Mouse (Mus musculus) forebrain, embryonic 14.5 days (tissue): ENCODE measurements around the gene Tppp3. TPM values are rescaled to one million over a fixed set of nuclear protein-coding genes. Genes with fewer than 3 reads are reported as not detected.

Experiments used
- ATAC-seq: fragments of 200-750 bp; cut with Nextera tagmentation; 2 replicates; pipeline ENCODE4 v1.8.0; 2017; ENCODE audit warnings: mild to moderate bottlenecking, moderate library complexity
- DNase-seq: peaks from one replicate; pipeline ENCODE4 v3.0.0-alpha.2; 2015; ENCODE audit warnings: low spot score
- H3K27ac ChIP-seq: fragments of 300-500 bp; sonication (generic); 2 replicates; pipeline ENCODE4 v1.5.1; 2014; ENCODE audit warnings: low read depth, mild to moderate bottlenecking, control low read depth, low read length, moderate library complexity
- H3K27me3 ChIP-seq: fragments of 300-500 bp; sonication (generic); replicated peaks from 2 replicates; pipeline ENCODE4 v1.6.1; 2014; ENCODE audit warnings: low read length, control low read depth, mixed read lengths; ENCODE audit not compliant: control insufficient read depth, insufficient read depth
- H3K36me3 ChIP-seq: fragments of 300-500 bp; sonication (generic); 2 replicates; pipeline ENCODE4 v1.6.1; 2014; ENCODE audit warnings: low read length, control low read depth; ENCODE audit not compliant: control insufficient read depth, insufficient read depth
- H3K4me1 ChIP-seq: fragments of 300-500 bp; sonication (generic); 2 replicates; pipeline ENCODE4 v1.6.1; 2014; ENCODE audit warnings: antibody characterized with exemption, low read length, control low read depth; ENCODE audit not compliant: control insufficient read depth, insufficient read depth
- H3K4me2 ChIP-seq: fragments of 300-500 bp; sonication (generic); 2 replicates; pipeline ENCODE4 v1.6.1; 2014; ENCODE audit warnings: mild to moderate bottlenecking, control low read depth, low read length
- H3K4me3 ChIP-seq: fragments of 300-500 bp; sonication (generic); 2 replicates; pipeline ENCODE4 v1.5.1; 2014; ENCODE audit warnings: low read depth, low read length, control low read depth
- H3K9ac ChIP-seq: fragments of 300-500 bp; sonication (generic); 2 replicates; pipeline ENCODE4 v1.6.1; 2014; ENCODE audit warnings: mild to moderate bottlenecking, low read length, control low read depth, moderate library complexity
- H3K9me3 ChIP-seq: fragments of 300-500 bp; sonication (generic); replicated peaks from 2 replicates; pipeline ENCODE4 v1.6.1; 2016; ENCODE audit warnings: low read length, control low read depth, mixed read lengths; ENCODE audit not compliant: control insufficient read depth
- WGBS: fragments of 180-500 bp; shearing (Covaris S2); extraction: QIAGEN DNeasy Blood & Tissue Kit; methylation state at CpG from one replicate; pipeline ENCODE4 v1.1.7; 2014; 5-methylcytosine and 5-hydroxymethylcytosine counted together
- polyA plus RNA-seq: library from polyadenylated mRNA; unstranded; fragments of >200 nt; fragmentation: Nextera tagmentation; extraction: Ambion mirVana; gene quantifications from 2 replicates; pipeline ENCODE4 v1.2.1, GENCODE M21; 2014

Tppp3 gene
- polyA plus RNA-seq, 1 experiment from 2014 or later, result 49.2 TPM

GRCm38 (mm10) chr8:105494566-105494965 lies 23.2 kb upstream of the Tppp3 start:
- no peaks in the 10 kb centered on the region for H3K36me3 ChIP-seq
- no peak overlapping the region for H3K27ac ChIP-seq
- DNase-seq, result no peak
- no peak for ATAC-seq
- H3K9ac ChIP-seq, result no peak overlapping the region
- no peaks in the 10 kb centered on the region for H3K27me3 ChIP-seq
- 84% methylated on average over 3 of the region's 3 CpGs for WGBS
- no peaks in the 10 kb centered on the region for H3K9me3 ChIP-seq
- H3K4me2 ChIP-seq, result no peak overlapping the region
- no peak overlapping the region for H3K4me3 ChIP-seq
- peaks cover 4% of the 10 kb centered on the region; the same call in 1 of the 2 replicates for H3K4me1 ChIP-seq

DNA sequence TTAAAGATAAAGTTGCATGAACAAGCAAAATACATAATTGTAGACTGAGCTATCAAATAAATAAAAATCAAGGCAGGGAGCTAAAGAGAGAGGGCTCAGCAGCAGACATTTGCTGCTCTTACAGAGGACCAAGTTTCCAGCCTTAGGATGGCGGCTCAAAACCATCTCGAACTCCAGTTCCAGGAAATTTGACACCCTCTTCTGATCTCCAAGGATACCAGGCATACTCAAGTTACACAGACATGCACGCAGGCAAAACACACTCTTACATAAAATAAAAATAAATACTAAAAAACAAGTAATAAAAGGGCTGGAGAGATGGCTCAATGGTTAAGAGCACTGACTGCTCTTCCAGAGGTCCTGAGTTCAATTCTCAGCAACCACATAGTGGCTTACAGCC lies 22.2 kb upstream of the Tppp3 start:
- H3K9me3 ChIP-seq, result no peaks in the 10 kb centered on the region
- no peak for DNase-seq
- H3K9ac ChIP-seq, result no peak overlapping the region
- no peak overlapping the region for H3K4me2 ChIP-seq
- H3K4me1 ChIP-seq, result peaks cover 4% of the 10 kb centered on the region; the same call in 1 of the 2 replicates
- H3K4me3 ChIP-seq, result no peak overlapping the region
- no peak overlapping the region for H3K27ac ChIP-seq
- H3K27me3 ChIP-seq, result no peaks in the 10 kb centered on the region
- ATAC-seq, result no peak
- no peaks in the 10 kb centered on the region for H3K36me3 ChIP-seq
- 77% methylated on average over 3 of the region's 3 CpGs for WGBS

GRCm38 (mm10) chr8:105489281-105489680 lies 18.0 kb upstream of the Tppp3 start:
- H3K4me1 ChIP-seq, result no peaks in the 10 kb centered on the region
- no peak for ATAC-seq

DNA sequence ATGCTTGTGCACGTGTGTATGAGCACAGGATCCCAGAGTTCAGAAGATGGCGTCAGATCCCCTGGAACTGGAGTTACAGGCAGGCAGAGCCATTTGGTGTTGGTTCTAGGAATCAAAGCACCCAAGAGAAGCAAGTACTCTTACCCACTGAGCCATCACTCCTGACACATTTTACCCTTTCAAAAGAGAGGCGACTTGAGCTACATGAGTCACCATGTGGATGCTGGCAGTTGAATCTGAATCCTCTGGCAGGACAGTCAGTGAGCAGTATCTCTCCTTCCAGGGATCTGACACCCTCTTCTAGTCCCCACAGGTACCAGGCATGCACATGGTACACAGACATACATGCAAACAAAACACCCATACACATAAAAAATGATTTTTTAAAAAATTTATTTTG lies 16.8 kb upstream of the Tppp3 start:
- no peak overlapping the region for H3K4me3 ChIP-seq

More at GRCm38 (mm10) chr8:105489281-105489680, 18.0 kb upstream of the Tppp3 start:
- no peak overlapping the region for H3K4me2 ChIP-seq
- H3K36me3 ChIP-seq, result no peaks in the 10 kb centered on the region
- H3K27ac ChIP-seq, result no peak overlapping the region
- H3K4me3 ChIP-seq, result no peak overlapping the region
- no peak for DNase-seq
- 53% methylated on average over 1 of the region's 1 CpGs for WGBS
- no peak overlapping the region for H3K9ac ChIP-seq
- no peaks in the 10 kb centered on the region for H3K9me3 ChIP-seq
- H3K27me3 ChIP-seq, result no peaks in the 10 kb centered on the region

DNA sequence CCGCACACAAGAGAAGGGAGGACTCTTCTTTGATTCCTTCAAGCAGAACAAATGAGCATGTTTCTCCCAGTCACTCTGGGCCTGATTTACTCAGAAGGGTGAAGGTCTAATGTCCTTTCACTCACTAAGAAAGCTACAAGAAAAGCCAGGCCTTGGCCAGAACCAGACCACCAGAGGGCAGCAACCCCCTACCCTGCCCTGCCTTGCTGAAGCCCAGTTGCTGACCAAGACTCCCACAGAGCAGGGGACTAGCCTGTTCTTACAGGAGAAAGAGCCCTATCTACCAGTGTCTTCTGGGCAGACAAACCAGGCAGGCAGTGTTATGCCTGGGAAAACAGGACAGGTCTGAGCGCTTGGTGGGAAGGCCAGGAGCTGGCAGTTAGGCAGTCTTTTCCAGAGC lies 13.1 kb upstream of the Tppp3 start:
- DNase-seq (peak; percentile 34), ATAC-seq (peak; percentile 40; the same call in 1 of the 2 replicates)
- Histone ChIP-seq H3K9ac (no peak overlapping the region), H3K27me3 (no peaks in the 10 kb centered on the region), H3K27ac (no peak overlapping the region), H3K9me3 (no peaks in the 10 kb centered on the region), H3K36me3 (no peaks in the 10 kb centered on the region), H3K4me3 (no peak overlapping the region), H3K4me1 (no peaks in the 10 kb centered on the region), H3K4me2 (no peak overlapping the region)
- WGBS, result 13% methylated on average over 2 of the region's 2 CpGs

More for the DNA sequence above, 16.8 kb upstream of the Tppp3 start:
- 74% methylated on average over 3 of the region's 3 CpGs for WGBS
- DNase-seq (no peak), ATAC-seq (no peak)
- no peaks in the 10 kb centered on the region for H3K27me3 ChIP-seq
- no peak overlapping the region for H3K27ac ChIP-seq
- H3K9ac ChIP-seq, result no peak overlapping the region
- H3K9me3 ChIP-seq, result no peaks in the 10 kb centered on the region
- no peaks in the 10 kb centered on the region for H3K4me1 ChIP-seq
- no peak overlapping the region for H3K4me2 ChIP-seq
- H3K36me3 ChIP-seq, result no peaks in the 10 kb centered on the region

- no peaks in the 10 kb centered on the region for H3K27me3 ChIP-seq
- WGBS, result 35% methylated on average over 3 of the region's 3 CpGs
- H3K9me3 ChIP-seq, result no peaks in the 10 kb centered on the region
- ATAC-seq, result no peak
- DNase-seq, result no peak
- H3K9ac ChIP-seq, result no peak overlapping the region
- H3K4me3 ChIP-seq, result no peak overlapping the region
- H3K4me2 ChIP-seq, result no peak overlapping the region
- no peaks in the 10 kb centered on the region for H3K36me3 ChIP-seq
- H3K27ac ChIP-seq, result no peak overlapping the region
- H3K4me1 ChIP-seq, result no peaks in the 10 kb centered on the region
Observed at GRCm38 (mm10) chr8:105484030-105484368, 12.7 kb upstream of the Tppp3 start.

DNA sequence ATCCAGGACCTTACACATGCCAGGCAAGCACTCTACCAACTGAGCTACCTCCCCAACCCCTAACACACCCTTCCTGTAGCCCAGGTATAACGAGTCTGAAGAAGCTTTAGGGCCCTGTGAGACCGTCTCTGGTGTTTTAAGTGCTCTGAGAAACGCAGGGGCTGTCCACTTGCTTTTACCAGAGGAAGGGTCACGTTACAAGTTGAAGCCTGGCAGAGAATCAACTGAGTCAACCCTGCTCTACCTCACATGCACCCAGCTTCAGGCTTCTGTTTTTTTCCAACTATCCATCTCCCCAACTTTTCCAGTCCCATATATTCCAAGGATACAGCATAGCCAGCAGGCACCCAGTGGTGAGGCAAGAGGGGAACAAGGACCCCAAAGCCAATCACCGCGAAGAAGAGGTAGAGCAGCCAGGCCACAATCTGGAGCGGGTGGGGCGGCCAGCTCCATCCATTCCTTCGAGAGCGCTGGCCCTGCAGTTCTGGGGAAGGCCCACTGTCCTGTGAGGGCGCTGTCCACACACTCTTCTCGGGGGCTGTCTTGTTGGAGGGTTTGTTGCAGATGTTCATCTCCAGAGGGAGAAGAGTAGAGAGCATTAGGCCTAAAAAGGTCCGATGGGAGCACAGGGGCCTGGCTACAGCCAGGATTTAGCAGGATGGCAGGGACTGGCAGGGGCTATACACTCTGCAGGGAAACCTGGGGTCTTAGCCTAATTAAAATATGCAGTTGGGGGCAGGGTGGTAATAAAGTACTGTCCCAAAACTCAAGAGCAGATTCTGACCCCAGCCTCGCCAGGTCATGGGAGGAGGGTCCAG lies 12.1 kb upstream of the Tppp3 start:
- Histone ChIP-seq H3K27me3 (no peaks in the 10 kb centered on the region), H3K27ac (no peak overlapping the region), H3K4me2 (no peak overlapping the region), H3K4me3 (no peak overlapping the region), H3K4me1 (no peaks in the 10 kb centered on the region), H3K9ac (no peak overlapping the region), H3K9me3 (no peaks in the 10 kb centered on the region), H3K36me3 (0 out of 2 replicates have a peak, but pooled peaks cover 3% of the 10 kb centered on the region)
- 30% methylated on average over 14 of the region's 14 CpGs for WGBS
- DNase-seq (no peak), ATAC-seq (no peak; the same call in 1 of the 2 replicates)

- Histone ChIP-seq H3K9ac (no peak overlapping the region), H3K4me2 (no peak overlapping the region), H3K27ac (no peak overlapping the region), H3K4me3 (no peak overlapping the region), H3K27me3 (no peaks in the 10 kb centered on the region), H3K36me3 (0 out of 2 replicates have a peak, but pooled peaks cover 3% of the 10 kb centered on the region), H3K4me1 (no peaks in the 10 kb centered on the region), H3K9me3 (no peaks in the 10 kb centered on the region)
- 84% methylated on average over 8 of the region's 8 CpGs for WGBS
- ATAC-seq, result no peak
- no peak for DNase-seq
Observed at GRCm38 (mm10) chr8:105482123-105482522, 10.8 kb upstream of the Tppp3 start.

GRCm38 (mm10) chr8:105481453-105481852 lies 10.1 kb upstream of the Tppp3 start:
- Histone ChIP-seq H3K27ac (no peak overlapping the region), H3K4me1 (no peaks in the 10 kb centered on the region), H3K27me3 (no peaks in the 10 kb centered on the region), H3K9me3 (no peaks in the 10 kb centered on the region), H3K9ac (no peak overlapping the region), H3K4me3 (no peak overlapping the region), H3K36me3 (0 out of 2 replicates have a peak, but pooled peaks cover 3% of the 10 kb centered on the region), H3K4me2 (no peak overlapping the region)
- WGBS, result 75% methylated on average over 6 of the region's 6 CpGs
- ATAC-seq (0 out of 2 replicates have a peak, but pooled peaks have one; percentile 15), DNase-seq (no peak)
